ENCODE assay signal across 10 mouse cellular contexts in genomic region chr8:12905599-12906321, GRCm38 (mm10). TPM values are rescaled to one million over a fixed set of nuclear protein-coding genes. Genes with fewer than 3 reads are reported as not detected.
DNase-seq lines count a peak whose midpoint lies in the region; ATAC-seq and TF ChIP-seq lines count a peak whose summit lies in the region.
"Had no signal": no experiment of that assay in that cellular context is flagged by ENCODE, and none has a peak within 500 bp of the region (broad histone marks: within the 10 kb centered on the region; RNA-seq: fewer than 3 reads in every experiment).

No protein-coding gene starts in this region.

- H3K9ac ChIP-seq in lung, postnatal 0 days (replicated peaks; ENCODE audit: low read depth) = no peak overlapping the region
- H3K9ac ChIP-seq: limb, embryonic 12.5 days; midbrain, embryonic 13.5 days had no signal

- TF ChIP-seq EP300 in lung, postnatal 0 days (IDR thresholded peaks at IDR 0.05) = peak; percentile 98

- H3K9me3 ChIP-seq in heart, embryonic 10.5 days = no peaks in the 10 kb centered on the region
- H3K9me3 ChIP-seq in lung, postnatal 0 days (ENCODE audit: low read length) = no peaks in the 10 kb centered on the region
- H3K9me3 ChIP-seq: limb, embryonic 12.5 days; midbrain, embryonic 13.5 days had no signal

- H3K4me2 ChIP-seq in lung, postnatal 0 days (replicated peaks; ENCODE audit: low read depth, low read length) = no peak overlapping the region
- H3K4me2 ChIP-seq: limb, embryonic 12.5 days; midbrain, embryonic 13.5 days had no signal

- peaks cover 21% of the 10 kb centered on the region; the same call in 1 of the 2 replicates for H3K27me3 ChIP-seq in heart, embryonic 10.5 days (ENCODE audit: insufficient read depth, poor library complexity, severe bottlenecking)
- H3K27me3 ChIP-seq in lung, postnatal 0 days (replicated peaks; ENCODE audit: insufficient read depth, low read length) = no peaks in the 10 kb centered on the region
- H3K27me3 ChIP-seq: limb, embryonic 12.5 days; midbrain, embryonic 13.5 days had no signal

- peaks cover 32% of the 10 kb centered on the region for H3K4me1 ChIP-seq in heart, embryonic 10.5 days
- peaks cover 4% of the 10 kb centered on the region; the same call in 1 of the 2 replicates for H3K4me1 ChIP-seq in lung, postnatal 0 days (ENCODE audit: insufficient read depth, low read depth, low read length)
- H3K4me1 ChIP-seq: midbrain, embryonic 13.5 days had no signal

- TF ChIP-seq CTCF in lung, postnatal 0 days (IDR thresholded peaks at IDR 0.05) = no peak

- WGBS in heart, embryonic 10.5 days = 70% methylated on average over 11 of the region's 11 CpGs
- 61% methylated on average over 11 of the region's 11 CpGs for WGBS in lung, postnatal 0 days

- no peaks in the 10 kb centered on the region for H3K36me3 ChIP-seq in heart, embryonic 10.5 days
- H3K36me3 ChIP-seq in lung, postnatal 0 days (ENCODE audit: insufficient read depth, low read length) = no peaks in the 10 kb centered on the region
- H3K36me3 ChIP-seq: limb, embryonic 12.5 days; midbrain, embryonic 13.5 days had no signal

- ATAC-seq in lung, postnatal 0 days = peak; percentile 92
- ATAC-seq: midbrain, embryonic 13.5 days had no signal

- H3K27ac ChIP-seq in heart, embryonic 10.5 days = no peak overlapping the region
- H3K27ac ChIP-seq in lung, postnatal 0 days (ENCODE audit: low read length) = peak overlapping the region; percentile 77
- H3K27ac ChIP-seq: limb, embryonic 12.5 days; midbrain, embryonic 13.5 days had no signal

- H3K4me3 ChIP-seq in heart, embryonic 10.5 days = no peak overlapping the region
- H3K4me3 ChIP-seq in lung, postnatal 0 days (ENCODE audit: low read depth, low read length) = no peak overlapping the region
- H3K4me3 ChIP-seq: limb, embryonic 12.5 days; midbrain, embryonic 13.5 days had no signal

- DNase-seq in heart, adult 11 months = peak; percentile 99
- DNase-seq in heart, embryonic 10.5 days (ENCODE audit: low spot score) = no peak
- peak; percentile 87 for DNase-seq in heart, adult 8-10 months (ENCODE audit: low spot score)
- peak; percentile 48 for DNase-seq in heart, postnatal 4 days
- peak; percentile 79 for DNase-seq in lung, postnatal 0 days (ENCODE audit: low spot score)
- DNase-seq in spleen, postnatal 36 days (ENCODE audit: low spot score in 2 of 2) = no peak
- no peak for DNase-seq in ovary, postnatal 36 days (ENCODE audit: low spot score)
- DNase-seq in layer of hippocampus, adult 11-12 months (ENCODE audit: low spot score) = no peak

RNA-seq across cellular contexts. Expression of gene Mcf2l, which starts 32.2 kb away (rescaled TPM):
- polyA plus RNA-seq in heart, embryonic 10.5 days (2016; fragmentation: Nextera tagmentation; extraction: Ambion mirVana) = 8.3 and 9.1 TPM in 2 replicates
- 10 to 100 TPM; 55.6 to 85.0 (median 65.1) TPM for total RNA-seq in heart, adult 8-10 months (2022)
- 10 to 100 TPM; 28.8 to 33.0 TPM for total RNA-seq in heart, postnatal 4 days (2021)
- 12.9 and 16.8 TPM in 2 replicates for polyA plus RNA-seq in lung, postnatal 0 days (2015; fragmentation: Nextera tagmentation; extraction: Ambion mirVana)

Comparison
In these comparisons a context has a peak if more than half of its experiments do, and no peak if none do; other contexts are left out.
1. DNase-seq: peak in heart, adult 11 months (single experiment), heart, adult 8-10 months (single experiment), heart, postnatal 4 days (single experiment) and lung, postnatal 0 days (single experiment); none in heart, embryonic 10.5 days (single experiment), spleen, postnatal 36 days (0 of 2), ovary, postnatal 36 days (single experiment) and layer of hippocampus, adult 11-12 months (single experiment).